Mouse (Mus musculus): ENCODE data around the gene Gucd1.

DNA sequence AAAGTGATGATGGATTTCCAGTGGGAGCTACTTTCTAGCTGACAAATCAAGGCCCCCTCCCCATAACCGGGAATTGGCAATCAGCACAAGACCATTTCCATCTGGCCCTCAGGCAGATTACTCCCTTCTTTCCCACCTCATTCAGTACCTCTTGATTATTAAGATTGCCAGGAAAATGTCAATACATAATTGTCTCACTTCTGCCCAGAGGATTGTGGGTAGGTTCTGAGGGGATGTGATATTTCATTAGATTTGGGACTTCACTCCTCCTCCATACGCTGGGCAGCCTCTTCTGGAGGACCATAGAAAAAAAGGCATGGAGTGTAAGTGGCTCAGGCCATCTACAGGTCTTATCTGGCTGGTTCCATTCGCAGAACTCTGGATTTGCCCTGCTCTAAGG lies 185.5 kb downstream of the Gucd1 start:
- TF ChIP-seq CTCF (IDR thresholded peaks at IDR 0.05; ENCODE audit: insufficient read depth, low read length) (no peak), POLR2A (IDR thresholded peaks at IDR 0.05; ENCODE audit: borderline replicate concordance, extremely low read depth, low read depth, low read length) (no peak)
